Mouse (Mus musculus): ENCODE measurements around the gene 4921536K21Rik.
"Not testable (repeated sequence)": the region's sequence is repeated elsewhere in the genome, so short reads cannot be mapped to it uniquely, and the experiment has no call there.

The 4921536K21Rik gene

GRCm38 (mm10) chr11:3911440-3911839 lies 16.5 kb upstream of the 4921536K21Rik start:
- DNase-seq (ENCODE audit: low spot score) = not testable (repeated sequence)

- DNase-seq (ENCODE audit: low spot score) = no peak
Observed at GRCm38 (mm10) chr11:3910513-3911310, 15.8 kb upstream of the 4921536K21Rik start.

GRCm38 (mm10) chr11:3909236-3909635 lies 14.3 kb upstream of the 4921536K21Rik start:
- no peak for DNase-seq (ENCODE audit: low spot score)

GRCm38 (mm10) chr11:3905446-3905845 lies 10.5 kb upstream of the 4921536K21Rik start:
- DNase-seq (ENCODE audit: low spot score) = no peak

GRCm38 (mm10) chr11:3904673-3905072 lies 9.8 kb upstream of the 4921536K21Rik start:
- DNase-seq (ENCODE audit: low spot score) = no peak

GRCm38 (mm10) chr11:3903046-3903445 lies 8.1 kb upstream of the 4921536K21Rik start:
- DNase-seq (ENCODE audit: low spot score) = no peak

GRCm38 (mm10) chr11:3902516-3902915 lies 7.6 kb upstream of the 4921536K21Rik start:
- DNase-seq (ENCODE audit: low spot score) = no peak

- DNase-seq (ENCODE audit: low spot score) = no peak
Observed at GRCm38 (mm10) chr11:3900296-3900695, 5.4 kb upstream of the 4921536K21Rik start.

- no peak for DNase-seq (ENCODE audit: low spot score)
Observed at GRCm38 (mm10) chr11:3895933-3896332, 1.0 kb upstream of the 4921536K21Rik start.

- DNase-seq (ENCODE audit: low spot score) = no peak
Observed at GRCm38 (mm10) chr11:3895458-3895857, 560 bp upstream of the 4921536K21Rik start.

- DNase-seq (ENCODE audit: low spot score) = no peak
Observed at GRCm38 (mm10) chr11:3893970-3894369, 928 bp downstream of the 4921536K21Rik start.

GRCm38 (mm10) chr11:3887331-3887730 lies 7.6 kb downstream of the 4921536K21Rik start:
- no peak for DNase-seq (ENCODE audit: low spot score)

- no peak for DNase-seq (ENCODE audit: low spot score)
Observed at GRCm38 (mm10) chr11:3883711-3884110, 11.2 kb downstream of the 4921536K21Rik start.

- DNase-seq (ENCODE audit: low spot score) = peak; percentile 67
Observed at GRCm38 (mm10) chr11:3879836-3880235, 15.1 kb downstream of the 4921536K21Rik start.

GRCm38 (mm10) chr11:3878660-3879059 lies 16.2 kb downstream of the 4921536K21Rik start:
- DNase-seq (ENCODE audit: low spot score) = no peak

GRCm38 (mm10) chr11:3876419-3876818 lies 18.5 kb downstream of the 4921536K21Rik start:
- no peak for DNase-seq (ENCODE audit: low spot score)

GRCm38 (mm10) chr11:3864343-3864742 lies 30.6 kb downstream of the 4921536K21Rik start:
- no peak for DNase-seq (ENCODE audit: low spot score)

- DNase-seq (ENCODE audit: low spot score) = peak; percentile 56
Observed at GRCm38 (mm10) chr11:3863454-3864112, 31.3 kb downstream of the 4921536K21Rik start, which contains the start of gene Osbp2. Osbp2 (minus strand) TSS chr11:3863903.

- DNase-seq (ENCODE audit: low spot score) = no peak
Observed at GRCm38 (mm10) chr11:3862661-3863453, 32.0 kb downstream of the 4921536K21Rik start.

GRCm38 (mm10) chr11:3860361-3860760 lies 34.5 kb downstream of the 4921536K21Rik start:
- no peak for DNase-seq (ENCODE audit: low spot score)

- DNase-seq (ENCODE audit: low spot score) = no peak
Observed at GRCm38 (mm10) chr11:3859778-3860177, 35.1 kb downstream of the 4921536K21Rik start.

- DNase-seq (ENCODE audit: low spot score) = no peak
Observed at GRCm38 (mm10) chr11:3857902-3858301, 37.0 kb downstream of the 4921536K21Rik start.

All from urinary bladder, postnatal 25 days (tissue).